Mouse (Mus musculus) hindbrain, embryonic 13.5 days (tissue): Measurements from ENCODE around the gene C1s2. TPM values are rescaled to one million over a fixed set of nuclear protein-coding genes. Genes with fewer than 3 reads are reported as not detected.

Experiments used
- polyA plus RNA-seq: library from polyadenylated mRNA; unstranded; fragments of >200 nt; fragmentation: Nextera tagmentation; extraction: Ambion mirVana; gene quantifications from 2 replicates; pipeline ENCODE4 v1.2.1, GENCODE M21; 2015

Gene C1s2
- polyA plus RNA-seq, 1 experiment from 2014 or later, result 0.06 TPM

Other genes with a start within 250 kb of the C1s2 start
- gene Pex5, start 221.0 kb downstream of the C1s2 start, polyA plus RNA-seq, result 70.5 TPM in 2 replicates
- gene Clstn3, start 171.3 kb downstream of the C1s2 start, polyA plus RNA-seq, result 73.7 and 80.0 TPM in 2 replicates
- gene C1rl, start 143.0 kb downstream of the C1s2 start, polyA plus RNA-seq, result 0.32 TPM in 2 replicates
- 0.10 and 0.25 TPM in 2 replicates for gene C1ra, start 123.7 kb downstream of the C1s2 start, polyA plus RNA-seq
- gene C1s1, start 93.7 kb downstream of the C1s2 start, polyA plus RNA-seq, result 0.52 and 1.1 TPM in 2 replicates
- not detected in 2 replicates for gene C1rb, start 65.8 kb downstream of the C1s2 start, polyA plus RNA-seq
- gene Lpcat3, start 26.9 kb upstream of the C1s2 start, polyA plus RNA-seq, result 38.5 and 52.2 TPM in 2 replicates
- 111 and 118 TPM in 2 replicates for gene Emg1, start 76.1 kb upstream of the C1s2 start, polyA plus RNA-seq
- 254 and 257 TPM in 2 replicates for gene Phb2, start 76.3 kb upstream of the C1s2 start, polyA plus RNA-seq
- gene Ptpn6, start 102.6 kb upstream of the C1s2 start, polyA plus RNA-seq, result 5.0 and 5.9 TPM in 2 replicates
- 670 and 677 TPM in 2 replicates for gene Grcc10, start 105.3 kb upstream of the C1s2 start, polyA plus RNA-seq
- gene Gm45234, start 119.9 kb upstream of the C1s2 start, polyA plus RNA-seq, result not detected in 2 replicates
- 21.6 and 22.7 TPM in 2 replicates for gene Atn1, start 120.4 kb upstream of the C1s2 start, polyA plus RNA-seq
- gene Eno2, start 133.6 kb upstream of the C1s2 start, polyA plus RNA-seq, result 53.2 and 58.7 TPM in 2 replicates
- 4.0 and 6.3 TPM in 2 replicates for gene Lrrc23, start 143.6 kb upstream of the C1s2 start, polyA plus RNA-seq
- gene Spsb2, start 172.6 kb upstream of the C1s2 start, polyA plus RNA-seq, result 7.8 and 8.4 TPM in 2 replicates
- 361 and 374 TPM in 2 replicates for gene Tpi1, start 178.2 kb upstream of the C1s2 start, polyA plus RNA-seq
- gene Usp5, start 193.4 kb upstream of the C1s2 start, polyA plus RNA-seq, result 189 and 200 TPM in 2 replicates
- 42.6 and 51.2 TPM in 2 replicates for gene Cdca3, start 193.5 kb upstream of the C1s2 start, polyA plus RNA-seq
- 0.78 and 1.3 TPM in 2 replicates for gene Gnb3, start 204.2 kb upstream of the C1s2 start, polyA plus RNA-seq
- 16.4 and 19.1 TPM in 2 replicates for gene P3h3, start 221.7 kb upstream of the C1s2 start, polyA plus RNA-seq
- 21.3 and 22.5 TPM in 2 replicates for gene Gpr162, start 227.9 kb upstream of the C1s2 start, polyA plus RNA-seq